In the genomic region with DNA sequence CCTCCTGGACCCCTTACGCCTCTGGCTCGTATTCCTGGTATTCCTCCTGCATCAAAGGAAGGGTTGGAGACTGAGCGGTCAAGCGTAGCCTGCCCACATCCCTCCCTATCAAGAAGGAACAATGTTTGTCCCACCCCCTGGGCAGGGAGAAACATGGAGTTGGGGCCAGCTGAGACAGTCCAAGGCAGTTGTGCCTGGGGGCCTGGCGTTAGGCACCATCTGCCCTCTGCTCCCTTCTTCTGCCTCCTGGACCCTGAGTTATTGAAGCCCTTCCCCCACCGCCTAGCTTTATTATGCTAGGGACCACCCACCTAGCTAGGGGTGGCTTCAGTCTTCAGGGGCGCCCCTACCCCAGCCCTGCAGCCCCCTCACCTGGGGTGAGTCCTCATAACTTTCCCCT, we compare ENCODE assay signal across 13 mouse cellular contexts. TPM values are rescaled to one million over a fixed set of nuclear protein-coding genes. Genes with fewer than 3 reads are reported as not detected.
DNase-seq lines count a peak whose midpoint lies in the region; ATAC-seq and TF ChIP-seq lines count a peak whose summit lies in the region.
"Had no signal": no experiment of that assay in that cellular context is flagged by ENCODE, and none has a peak within 500 bp of the region (broad histone marks: within the 10 kb centered on the region; RNA-seq: fewer than 3 reads in every experiment).

No protein-coding gene starts in this region.

- 0 out of 2 replicates have a peak overlapping the region, but pooled peaks have one; percentile 32 for H3K4me3 ChIP-seq in neural tube, embryonic 11.5 days (ENCODE audit: low read depth, low read length)
- peak overlapping the region; percentile 59 for H3K4me3 ChIP-seq in embryonic facial prominence, embryonic 10.5 days
- H3K4me3 ChIP-seq in hindbrain, embryonic 15.5 days: peak overlapping the region; percentile 39; the same call in 1 of the 2 replicates
- H3K4me3 ChIP-seq in olfactory bulb, adult 2 months (ENCODE audit: insufficient read depth, low read depth, low read length): no peak overlapping the region
- H3K4me3 ChIP-seq in limb, embryonic 10.5 days: no peak overlapping the region

- H3K9me3 ChIP-seq in neural tube, embryonic 11.5 days (ENCODE audit: control insufficient read depth, low read length): no peaks in the 10 kb centered on the region
- no peaks in the 10 kb centered on the region for H3K9me3 ChIP-seq in embryonic facial prominence, embryonic 10.5 days
- no peaks in the 10 kb centered on the region for H3K9me3 ChIP-seq in hindbrain, embryonic 15.5 days
- H3K9me3 ChIP-seq in limb, embryonic 10.5 days (replicated peaks): no peaks in the 10 kb centered on the region
- H3K9me3 ChIP-seq: limb, embryonic 13.5 days had no signal

- no peak for TF ChIP-seq CTCF in olfactory bulb, adult 2 months (IDR thresholded peaks at IDR 0.05; ENCODE audit: insufficient read depth, low read depth, low read length)

- H3K27ac ChIP-seq in neural tube, embryonic 11.5 days (ENCODE audit: low read depth, low read length): no peak overlapping the region
- no peak overlapping the region for H3K27ac ChIP-seq in embryonic facial prominence, embryonic 10.5 days (replicated peaks)
- peak overlapping the region; percentile 94 for H3K27ac ChIP-seq in hindbrain, embryonic 15.5 days (replicated peaks)
- H3K27ac ChIP-seq in olfactory bulb, adult 2 months (ENCODE audit: insufficient read depth, low read depth, low read length): peak overlapping the region; percentile 66
- no peak overlapping the region; the same call in 1 of the 2 replicates for H3K27ac ChIP-seq in limb, embryonic 10.5 days
- H3K27ac ChIP-seq: limb, embryonic 13.5 days had no signal

- no peak for ATAC-seq in neural tube, embryonic 11.5 days (ENCODE audit: insufficient read depth, low FRiP score, low TSS enrichment)
- ATAC-seq in hindbrain, embryonic 15.5 days (ENCODE audit: low FRiP score, low read depth): peak; percentile 1; the same call in 1 of the 2 replicates

- peak overlapping the region; percentile 50 for H3K9ac ChIP-seq in neural tube, embryonic 11.5 days (ENCODE audit: low read length)
- H3K9ac ChIP-seq in hindbrain, embryonic 15.5 days: peak overlapping the region; percentile 36
- H3K9ac ChIP-seq: limb, embryonic 13.5 days had no signal

- no peak for TF ChIP-seq POLR2A in olfactory bulb, adult 2 months (IDR thresholded peaks at IDR 0.05; ENCODE audit: insufficient read depth, low read depth, low read length)

- no peaks in the 10 kb centered on the region for H3K36me3 ChIP-seq in neural tube, embryonic 11.5 days (ENCODE audit: control insufficient read depth, insufficient read depth, low read length)
- no peaks in the 10 kb centered on the region for H3K36me3 ChIP-seq in embryonic facial prominence, embryonic 10.5 days (replicated peaks)
- H3K36me3 ChIP-seq in hindbrain, embryonic 15.5 days: no peaks in the 10 kb centered on the region
- no peaks in the 10 kb centered on the region for H3K36me3 ChIP-seq in limb, embryonic 10.5 days
- H3K36me3 ChIP-seq: limb, embryonic 13.5 days had no signal

- WGBS in neural tube, embryonic 11.5 days: 5% methylated on average over 7 of the region's 7 CpGs
- whole genome bisulfite sequencing in embryonic facial prominence, embryonic 10.5 days: 8% methylated on average over 7 of the region's 7 CpGs
- WGBS in hindbrain, embryonic 15.5 days: 6% methylated on average over 7 of the region's 7 CpGs
- 34% methylated on average over 7 of the region's 7 CpGs for WGBS in olfactory bulb, adult 2 months
- 10% methylated on average over 7 of the region's 7 CpGs for WGBS in limb, embryonic 10.5 days

- peaks cover 21% of the 10 kb centered on the region for H3K4me1 ChIP-seq in neural tube, embryonic 11.5 days (ENCODE audit: control insufficient read depth, insufficient read depth, low read length)
- peaks cover 36% of the 10 kb centered on the region for H3K4me1 ChIP-seq in embryonic facial prominence, embryonic 10.5 days
- H3K4me1 ChIP-seq in hindbrain, embryonic 15.5 days (replicated peaks): peaks cover 48% of the 10 kb centered on the region
- peaks cover 48% of the 10 kb centered on the region for H3K4me1 ChIP-seq in olfactory bulb, adult 2 months (ENCODE audit: control insufficient read depth, insufficient read depth, low read length)
- peaks cover 38% of the 10 kb centered on the region for H3K4me1 ChIP-seq in limb, embryonic 10.5 days

- H3K4me2 ChIP-seq in neural tube, embryonic 11.5 days (ENCODE audit: low read depth): peak overlapping the region; percentile 62
- H3K4me2 ChIP-seq in hindbrain, embryonic 15.5 days: peak overlapping the region; percentile 82

- H3K27me3 ChIP-seq in neural tube, embryonic 11.5 days (ENCODE audit: control insufficient read depth, insufficient read depth, low read length): peaks cover 15% of the 10 kb centered on the region
- peaks cover 85% of the 10 kb centered on the region for H3K27me3 ChIP-seq in embryonic facial prominence, embryonic 10.5 days (replicated peaks; ENCODE audit: low read depth, poor library complexity, severe bottlenecking)
- peaks cover 25% of the 10 kb centered on the region for H3K27me3 ChIP-seq in hindbrain, embryonic 15.5 days
- H3K27me3 ChIP-seq in limb, embryonic 10.5 days (ENCODE audit: low read depth, poor library complexity, severe bottlenecking): peaks cover 87% of the 10 kb centered on the region

- no peak for DNase-seq in neural tube, embryonic 11.5 days (ENCODE audit: low spot score)
- no peak for DNase-seq in neural tube, embryonic 10.5 days (ENCODE audit: extremely low spot score, low spot score)
- no peak for DNase-seq in embryonic facial prominence, embryonic 10.5 days (ENCODE audit: low spot score)
- no peak for DNase-seq in heart, adult 8-10 months (ENCODE audit: low spot score)
- DNase-seq in spleen, postnatal 10 days (ENCODE audit: low spot score in 2 of 2): no peak
- DNase-seq in limb, embryonic 10.5 days (ENCODE audit: low spot score): no peak
- DNase-seq: heart, postnatal 10 days; kidney, postnatal 10 days had no signal

RNA-seq across cellular contexts. Expression of a gene that starts 6.9 kb away (rescaled TPM):
- 2.7 and 3.7 TPM in 2 replicates for polyA plus RNA-seq in neural tube, embryonic 11.5 days (2014; fragmentation: Nextera tagmentation; extraction: Ambion mirVana)
- polyA plus RNA-seq in embryonic facial prominence, embryonic 10.5 days (2016; fragmentation: Nextera tagmentation; extraction: Ambion mirVana): 0.79 and 1.3 TPM in 2 replicates
- polyA plus RNA-seq in hindbrain, embryonic 15.5 days (2015; fragmentation: Nextera tagmentation; extraction: Ambion mirVana): 77.2 and 95.2 TPM in 2 replicates
- not detected in 2 replicates for polyA plus RNA-seq in olfactory bulb, adult 2 months (2012; ENCODE audit: insufficient read depth, insufficient read length, low replicate concordance, missing spikeins)
- total RNA-seq in heart, adult 8-10 months (2022): under 1 TPM in 1 of 4 experiments, not detected in 3; 0.46 TPM
- polyA plus RNA-seq in limb, embryonic 10.5 days (2016; fragmentation: Nextera tagmentation; extraction: Ambion mirVana): not detected in 2 replicates
- total RNA-seq: common myeloid progenitor, adult 5-6 weeks; heart, postnatal 10 days had no signal
- polyA plus RNA-seq: limb, embryonic 13.5 days; lung, embryonic 16.5 days had no signal

RNA-seq across cellular contexts. Expression of a gene that starts 9.8 kb away (rescaled TPM):
- 13.3 and 14.5 TPM in 2 replicates for polyA plus RNA-seq in neural tube, embryonic 11.5 days (2014; fragmentation: Nextera tagmentation; extraction: Ambion mirVana)
- polyA plus RNA-seq in embryonic facial prominence, embryonic 10.5 days (2016; fragmentation: Nextera tagmentation; extraction: Ambion mirVana): 0.66 and 0.94 TPM in 2 replicates
- polyA plus RNA-seq in hindbrain, embryonic 15.5 days (2015; fragmentation: Nextera tagmentation; extraction: Ambion mirVana): 24.8 and 33.9 TPM in 2 replicates
- polyA plus RNA-seq in olfactory bulb, adult 2 months (2012; ENCODE audit: insufficient read depth, insufficient read length, low replicate concordance, missing spikeins): not detected in 2 replicates
- under 1 TPM in 1 of 4 experiments, not detected in 3; 0.16 TPM for total RNA-seq in heart, adult 8-10 months (2022)
- polyA plus RNA-seq in limb, embryonic 10.5 days (2016; fragmentation: Nextera tagmentation; extraction: Ambion mirVana): 0.24 and 0.54 TPM in 2 replicates
- total RNA-seq: common myeloid progenitor, adult 5-6 weeks had no signal

RNA-seq across cellular contexts. Expression of a gene that starts 24.3 kb away (rescaled TPM):
- polyA plus RNA-seq in neural tube, embryonic 11.5 days (2014; fragmentation: Nextera tagmentation; extraction: Ambion mirVana): not detected in 2 replicates
- polyA plus RNA-seq in embryonic facial prominence, embryonic 10.5 days (2016; fragmentation: Nextera tagmentation; extraction: Ambion mirVana): not detected in 2 replicates
- not detected in 2 replicates for polyA plus RNA-seq in hindbrain, embryonic 15.5 days (2015; fragmentation: Nextera tagmentation; extraction: Ambion mirVana)
- not detected in 2 replicates for polyA plus RNA-seq in olfactory bulb, adult 2 months (2012; ENCODE audit: insufficient read depth, insufficient read length, low replicate concordance, missing spikeins)
- total RNA-seq in heart, adult 8-10 months (2022): not detected
- not detected in 2 replicates for polyA plus RNA-seq in limb, embryonic 10.5 days (2016; fragmentation: Nextera tagmentation; extraction: Ambion mirVana)
- total RNA-seq: common myeloid progenitor, adult 5-6 weeks; heart, postnatal 10 days had no signal
- polyA plus RNA-seq: limb, embryonic 13.5 days; lung, embryonic 16.5 days had no signal

RNA-seq across cellular contexts. Expression of a gene that starts 29.7 kb away (rescaled TPM):
- 17.6 and 21.3 TPM in 2 replicates for polyA plus RNA-seq in neural tube, embryonic 11.5 days (2014; fragmentation: Nextera tagmentation; extraction: Ambion mirVana)
- 9.7 and 10.9 TPM in 2 replicates for polyA plus RNA-seq in embryonic facial prominence, embryonic 10.5 days (2016; fragmentation: Nextera tagmentation; extraction: Ambion mirVana)
- polyA plus RNA-seq in hindbrain, embryonic 15.5 days (2015; fragmentation: Nextera tagmentation; extraction: Ambion mirVana): 95.7 and 98.3 TPM in 2 replicates
- not detected in 2 replicates for polyA plus RNA-seq in olfactory bulb, adult 2 months (2012; ENCODE audit: insufficient read depth, insufficient read length, low replicate concordance, missing spikeins)
- 10 to 100 TPM; 14.0 to 24.3 (median 18.1) TPM for total RNA-seq in heart, adult 8-10 months (2022)
- polyA plus RNA-seq in limb, embryonic 10.5 days (2016; fragmentation: Nextera tagmentation; extraction: Ambion mirVana): 2.0 and 3.3 TPM in 2 replicates

RNA-seq across cellular contexts. Expression of a gene that starts 58.2 kb away (rescaled TPM):
- polyA plus RNA-seq in neural tube, embryonic 11.5 days (2014; fragmentation: Nextera tagmentation; extraction: Ambion mirVana): 0.07 and 0.15 TPM in 2 replicates
- polyA plus RNA-seq in embryonic facial prominence, embryonic 10.5 days (2016; fragmentation: Nextera tagmentation; extraction: Ambion mirVana): 0.05 and 0.15 TPM in 2 replicates
- polyA plus RNA-seq in hindbrain, embryonic 15.5 days (2015; fragmentation: Nextera tagmentation; extraction: Ambion mirVana): 0.17 and 0.26 TPM in 2 replicates
- polyA plus RNA-seq in olfactory bulb, adult 2 months (2012; ENCODE audit: insufficient read depth, insufficient read length, low replicate concordance, missing spikeins): not detected in 2 replicates
- total RNA-seq in heart, adult 8-10 months (2022): not detected
- 0.04 TPM in 1 of 2 replicates, not detected in the other for polyA plus RNA-seq in limb, embryonic 10.5 days (2016; fragmentation: Nextera tagmentation; extraction: Ambion mirVana)
- total RNA-seq: common myeloid progenitor, adult 5-6 weeks; heart, postnatal 10 days had no signal
- polyA plus RNA-seq: lung, embryonic 16.5 days had no signal

Comparison
In these comparisons a context has a peak if more than half of its experiments do, and no peak if none do; other contexts are left out.
1. H3K27ac ChIP-seq: peak in hindbrain, embryonic 15.5 days (single experiment) and olfactory bulb, adult 2 months (single experiment); none in neural tube, embryonic 11.5 days (single experiment), embryonic facial prominence, embryonic 10.5 days (single experiment) and limb, embryonic 10.5 days (single experiment).
2. H3K4me3 ChIP-seq: peak in neural tube, embryonic 11.5 days (single experiment), embryonic facial prominence, embryonic 10.5 days (single experiment) and hindbrain, embryonic 15.5 days (single experiment); none in olfactory bulb, adult 2 months (single experiment) and limb, embryonic 10.5 days (single experiment).
3. RNA of a gene that starts 6.9 kb away (polyA plus RNA-seq): 77.2 to 95.2 TPM in hindbrain, embryonic 15.5 days; 2.7 to 3.7 TPM in neural tube, embryonic 11.5 days, 0.79 to 1.3 TPM in embryonic facial prominence, embryonic 10.5 days, not detected in olfactory bulb, adult 2 months and not detected in limb, embryonic 10.5 days; every median in the first group is over 10 times any median in the second.